Mouse (Mus musculus) retina, adult 2 months (tissue): ENCODE measurements around the gene Zfp229.
"Not testable (repeated sequence)": the region's sequence is repeated elsewhere in the genome, so short reads cannot be mapped to it uniquely, and the experiment has no call there.

Experiments
- DNase-seq: peaks from one replicate; pipeline ENCODE4 v3.0.0-alpha.2; 2012; ENCODE audit warnings: low read depth, low spot score

Gene Zfp229

DNA sequence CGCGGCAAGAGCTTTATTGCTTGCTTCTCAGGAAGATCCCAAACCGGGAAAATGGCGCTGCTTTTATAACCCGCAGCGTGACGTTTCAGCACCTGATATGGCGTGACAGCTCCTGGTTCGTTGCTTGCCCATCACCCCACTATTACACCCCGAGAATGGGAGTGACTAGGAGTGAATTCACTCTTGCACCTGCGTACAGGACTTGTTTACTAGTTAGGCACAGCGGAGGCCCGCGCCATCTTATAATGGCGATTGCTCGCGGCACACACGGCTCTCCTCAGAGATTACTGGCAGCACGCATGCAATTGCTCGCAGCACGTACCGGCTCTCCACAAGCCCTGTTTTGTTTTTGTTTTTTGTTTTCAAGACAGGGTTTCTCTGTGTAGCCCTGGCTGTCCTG lies at the start of gene Zfp229:
TSS of gene Zfp229 (plus strand) at position 301 of the 400 bp plus-strand sequence.
- not testable (repeated sequence) for DNase-seq

GRCm38 (mm10) chr17:21691560-21691959 lies 39.0 kb upstream of the Zfp229 start, which contains the start of gene Gm10226:
Gene Gm10226, plus strand, starts transcription at chr17:21691860.
- DNase-seq = no peak

GRCm38 (mm10) chr17:21693342-21693741 lies 37.3 kb upstream of the Zfp229 start:
- DNase-seq = no peak

- DNase-seq = no peak
Measured at GRCm38 (mm10) chr17:21696073-21696472, 34.5 kb upstream of the Zfp229 start.

- no peak for DNase-seq
Measured at GRCm38 (mm10) chr17:21702281-21703240, 28.0 kb upstream of the Zfp229 start.

- no peak for DNase-seq
Measured at GRCm38 (mm10) chr17:21703414-21703813, 27.2 kb upstream of the Zfp229 start.

DNA sequence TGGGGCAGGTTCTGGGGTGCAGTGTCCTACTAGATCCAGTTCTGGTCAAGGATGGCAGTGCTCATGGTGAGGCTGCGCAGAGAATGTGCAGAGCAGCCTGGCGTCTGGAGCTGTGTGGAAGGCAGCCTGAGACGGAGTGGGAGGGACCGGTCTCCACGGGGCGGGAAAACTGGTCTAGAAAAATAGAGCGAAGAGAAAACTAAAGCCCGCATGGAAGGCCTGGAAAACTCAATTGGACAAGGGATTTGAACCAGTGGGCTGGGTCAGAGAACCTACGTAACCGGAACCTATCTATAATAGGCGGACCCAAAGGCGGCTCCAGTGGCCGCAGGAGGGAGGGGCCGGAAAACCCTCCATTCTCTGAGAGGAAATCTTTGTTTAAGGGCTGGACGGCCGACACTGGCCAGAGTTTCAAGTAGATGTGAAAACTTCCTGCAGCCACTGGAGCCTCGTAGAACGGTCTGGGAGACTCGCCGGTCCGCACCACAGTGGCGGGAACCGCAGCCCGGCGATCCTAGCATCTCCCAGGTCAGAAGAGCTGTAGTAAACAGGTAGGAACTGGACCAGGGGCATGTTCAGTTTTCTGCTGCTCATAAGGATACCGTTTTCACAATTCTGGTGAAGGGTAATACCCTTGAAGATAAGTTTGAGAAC lies 23.1 kb upstream of the Zfp229 start, which contains the start of gene Zfp760:
TSS of gene Zfp760 (plus strand) at position 399 of the 654 bp plus-strand sequence.
- peak; percentile 53 for DNase-seq

DNA sequence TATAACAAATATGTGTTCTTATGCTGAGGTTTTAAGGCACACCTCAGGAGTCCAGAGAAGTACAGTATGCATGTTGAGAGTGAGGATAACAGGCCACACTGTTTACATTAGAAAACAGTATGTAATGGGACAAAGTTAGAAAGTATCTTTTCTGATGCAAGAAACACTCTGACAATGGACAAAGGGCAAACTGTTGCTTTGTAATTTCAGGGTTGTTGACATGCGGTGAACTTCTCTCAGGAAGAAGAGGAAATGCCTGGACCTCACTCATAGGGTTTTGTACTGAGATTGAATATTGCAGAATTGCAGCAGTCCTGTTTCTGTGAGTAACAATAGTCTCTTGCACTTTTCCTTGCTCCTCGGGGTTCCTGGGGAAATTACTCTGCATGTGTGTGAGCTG lies 22.2 kb upstream of the Zfp229 start:
- DNase-seq = no peak

DNA sequence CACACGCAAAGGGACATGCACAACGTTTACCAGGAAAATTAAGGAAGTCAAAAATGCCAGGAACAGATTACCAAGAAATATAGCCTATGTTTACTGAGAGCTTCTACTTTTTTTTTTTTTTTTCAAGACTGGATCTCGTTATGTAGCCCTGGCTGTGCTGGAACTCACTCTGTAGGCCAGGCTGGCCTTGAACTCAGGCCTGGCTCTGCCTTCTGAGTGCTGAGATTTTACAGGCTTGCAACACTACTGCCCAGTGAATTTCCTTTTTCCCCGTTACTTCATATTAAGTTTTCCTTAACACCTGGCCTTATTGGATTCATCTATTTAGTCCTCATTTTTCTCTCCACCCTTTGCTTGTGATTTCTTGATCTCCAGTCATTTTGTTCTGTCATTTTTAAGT lies 2.5 kb downstream of the Zfp229 start:
- no peak for DNase-seq

DNA sequence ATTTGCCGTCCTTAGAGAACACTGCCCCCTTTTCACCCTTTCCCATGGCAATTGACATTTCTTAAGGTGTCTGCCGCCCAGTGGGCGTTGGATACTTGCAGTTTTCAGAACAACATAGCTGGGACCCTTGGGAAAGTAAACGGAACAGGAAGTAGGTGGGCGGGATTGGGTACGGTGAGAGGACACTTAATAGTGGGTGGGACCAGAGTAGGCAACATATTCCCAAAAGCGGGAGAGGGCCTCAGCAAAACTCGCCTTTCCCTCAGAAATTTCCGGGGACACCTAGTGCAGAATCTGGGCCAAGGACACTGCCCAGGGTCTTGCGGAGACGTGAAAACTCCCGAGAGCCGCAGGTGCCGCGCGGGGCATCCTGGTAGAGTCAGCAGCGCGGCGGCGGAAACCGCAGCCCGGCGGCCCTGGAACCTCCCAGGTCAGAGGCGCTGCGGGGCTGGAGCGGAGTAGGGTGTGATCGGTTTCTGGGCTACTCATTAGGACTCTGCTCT lies 3.0 kb downstream of the Zfp229 start:
- peak; percentile 52 for DNase-seq

- DNase-seq = no peak
Measured at GRCm38 (mm10) chr17:21752791-21753190, 22.2 kb downstream of the Zfp229 start.

- DNase-seq = no peak
Measured at GRCm38 (mm10) chr17:21753342-21754208, 23.0 kb downstream of the Zfp229 start.

DNA sequence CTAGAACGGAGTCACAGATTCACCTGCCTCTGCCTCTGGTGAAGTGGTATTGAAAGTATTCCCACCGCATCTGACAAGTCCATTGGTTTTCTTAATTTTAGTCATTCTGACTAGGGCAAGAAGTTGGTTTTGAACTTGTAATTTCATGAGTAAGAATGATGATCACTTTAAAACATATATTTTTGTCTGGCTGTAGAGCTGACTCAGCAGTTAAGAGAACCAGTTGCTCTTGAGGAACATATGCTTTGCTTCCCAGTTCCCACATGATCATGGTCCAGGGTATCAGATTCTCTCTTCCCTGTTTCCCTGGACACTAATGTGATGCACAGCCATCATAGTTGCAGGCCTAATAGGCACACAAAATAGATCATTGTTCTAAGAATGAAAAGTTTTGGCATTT lies 39.7 kb downstream of the Zfp229 start:
- DNase-seq = no peak

DNA sequence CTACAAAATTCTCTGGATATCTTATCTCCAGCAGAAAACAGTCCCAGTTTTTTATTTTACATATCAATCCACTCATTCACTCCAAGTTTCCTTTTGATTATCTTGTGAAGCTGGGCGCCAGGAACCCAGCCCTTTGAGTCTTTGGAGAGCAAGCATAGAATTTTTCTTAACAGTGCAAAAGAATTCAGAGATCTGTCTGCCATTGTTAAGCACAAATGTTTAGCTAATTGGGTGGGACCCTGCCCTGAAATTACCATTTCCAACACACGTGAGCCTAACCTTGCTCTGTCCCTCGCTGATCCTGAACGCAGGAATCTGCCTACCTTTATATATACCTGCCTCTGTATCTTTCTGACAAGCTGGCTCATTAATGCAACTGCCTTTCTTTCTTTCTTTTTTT lies 61.7 kb downstream of the Zfp229 start:
- DNase-seq = no peak

GRCm38 (mm10) chr17:21801373-21801772 lies 70.8 kb downstream of the Zfp229 start:
- DNase-seq = not testable (repeated sequence)
